Mouse (Mus musculus) CH12.LX (cell line): ENCODE measurements around the gene Klhl5. TPM values are rescaled to one million over a fixed set of nuclear protein-coding genes. Genes with fewer than 3 reads are reported as not detected.

Source experiments
- DNase-seq: peaks from one replicate; pipeline ENCODE4 v3.0.0-alpha.2; 2013; ENCODE audit errors: extremely low read depth
- H3K27ac ChIP-seq: 2 replicates; pipeline ENCODE4 v1.5.1; 2012; ENCODE audit warnings: low read depth, mild to moderate bottlenecking, control low read depth, moderate library complexity; ENCODE audit not compliant: insufficient read depth
- H3K27me3 ChIP-seq: replicated peaks from 2 replicates; pipeline ENCODE3; 2012; ENCODE audit warnings: inconsistent platforms
- H3K36me3 ChIP-seq, 2 experiments: replicated peaks in 1 of 2; 2 replicates each; pipeline versions ENCODE3 to v1.6.1; 2012; ENCODE audit warnings: inconsistent platforms in 1 of 2, low read length in 1 of 2, mild to moderate bottlenecking in 1 of 2, mixed read lengths in 1 of 2, moderate library complexity in 1 of 2; ENCODE audit not compliant: control insufficient read depth in 1 of 2, insufficient read depth in 1 of 2
- H3K4me1 ChIP-seq, 2 experiments: 2 replicates each; pipeline ENCODE4 v1.6.1; 2012; ENCODE audit warnings: inconsistent platforms in 1 of 2, moderate library complexity in 1 of 2; ENCODE audit not compliant: insufficient read depth in 2 of 2, control insufficient read depth in 1 of 2
- H3K4me2 ChIP-seq: 2 replicates; pipeline ENCODE4 v1.6.1; 2012; ENCODE audit warnings: low read depth, mild to moderate bottlenecking, control low read depth; ENCODE audit not compliant: poor library complexity, insufficient read depth, severe bottlenecking
- H3K4me3 ChIP-seq, 3 experiments: fragments of 150-350 bp in 1 of 3; sonication (generic) in 1 of 3; replicated peaks in 1 of 3; 2 replicates each; pipeline versions ENCODE3 to v1.5.1; 2011 to 2012; ENCODE audit warnings: low read depth in 2 of 3, low read length in 2 of 3, mild to moderate bottlenecking in 2 of 3, moderate library complexity in 2 of 3, control low read depth in 1 of 3, improper control_type of control experiment in 1 of 3, inconsistent platforms in 1 of 3, mixed read lengths in 1 of 3; ENCODE audit not compliant: poor library complexity in 1 of 3
- H3K79me2 ChIP-seq: replicated peaks from 2 replicates; pipeline ENCODE4 v1.6.1; 2012; ENCODE audit warnings: mild to moderate bottlenecking, moderate library complexity; ENCODE audit not compliant: control insufficient read depth, poor library complexity, insufficient read depth, severe bottlenecking; ENCODE audit errors: extremely low read depth
- H3K9ac ChIP-seq: 2 replicates; pipeline ENCODE4 v1.6.1; 2012; ENCODE audit warnings: low read depth, mild to moderate bottlenecking, control low read depth, moderate library complexity; ENCODE audit not compliant: insufficient read depth
- H3K9me3 ChIP-seq: replicated peaks from 2 replicates; pipeline ENCODE3; 2012; ENCODE audit warnings: low read length, inconsistent platforms, mixed read lengths
- BHLHE40 ChIP-seq: IDR thresholded peaks from 2 replicates; pipeline ENCODE4 v1.6.1; 2011; ENCODE audit warnings: mild to moderate bottlenecking, low read depth, low read length, improper control_type of control experiment
- CHD1 ChIP-seq: IDR thresholded peaks from 2 replicates; pipeline ENCODE4 v1.6.1; 2012; ENCODE audit warnings: low read depth, low read length, improper control_type of control experiment, inconsistent platforms
- CHD2 ChIP-seq: IDR thresholded peaks from 2 replicates; pipeline ENCODE4 v1.6.1; 2011; ENCODE audit warnings: low read length, improper control_type of control experiment
- CTCF ChIP-seq, 2 experiments: IDR thresholded peaks in 1 of 2; conservative IDR thresholded peaks in 1 of 2; 2 replicates each; pipeline ENCODE4 v1.5.1; 2011 to 2012; ENCODE audit warnings: low read depth in 2 of 2, low read length in 2 of 2, improper control_type of control experiment in 1 of 2, inconsistent platforms in 1 of 2, mild to moderate bottlenecking in 1 of 2, moderate library complexity in 1 of 2
- ETS1 ChIP-seq: conservative IDR thresholded peaks from 2 replicates; pipeline ENCODE4 v1.6.1; 2012; ENCODE audit warnings: low read depth, mild to moderate bottlenecking, inconsistent platforms, low read length, improper control_type of control experiment, moderate library complexity
- JUN ChIP-seq: IDR thresholded peaks from 2 replicates; pipeline ENCODE4 v1.6.1; 2011; ENCODE audit warnings: low read depth, mild to moderate bottlenecking, low read length, improper control_type of control experiment, moderate library complexity; ENCODE audit not compliant: insufficient read depth
- JUND ChIP-seq: conservative IDR thresholded peaks from 2 replicates; pipeline ENCODE4 v1.6.1; 2011; ENCODE audit warnings: low read depth, low read length, improper control_type of control experiment
- MAFK ChIP-seq: IDR thresholded peaks from 2 replicates; pipeline ENCODE4 v1.6.1; 2011; ENCODE audit warnings: low read length, improper control_type of control experiment; ENCODE audit not compliant: insufficient replicate concordance
- MEF2A ChIP-seq: IDR thresholded peaks from 2 replicates; pipeline ENCODE4 v1.6.1; 2014; ENCODE audit warnings: low read depth, mild to moderate bottlenecking, inconsistent platforms, low read length, improper control_type of control experiment, borderline replicate concordance
- MXI1 ChIP-seq: IDR thresholded peaks from 2 replicates; pipeline ENCODE4 v1.6.1; 2011; ENCODE audit warnings: mild to moderate bottlenecking, low read depth, low read length, improper control_type of control experiment
- MYC ChIP-seq: IDR thresholded peaks from 2 replicates; pipeline ENCODE4 v1.6.1; 2011; ENCODE audit warnings: low read depth, mild to moderate bottlenecking, improper control_type of control experiment, low read length
- NRF1 ChIP-seq: IDR thresholded peaks from 2 replicates; pipeline ENCODE4 v1.6.1; 2014; ENCODE audit warnings: low read depth, mild to moderate bottlenecking, inconsistent platforms, low read length, improper control_type of control experiment, moderate library complexity
- PAX5 ChIP-seq: IDR thresholded peaks from 2 replicates; pipeline ENCODE4 v1.6.1; 2012; ENCODE audit warnings: low read length, inconsistent platforms, mixed read lengths
- RAD21 ChIP-seq: IDR thresholded peaks from 2 replicates; pipeline ENCODE4 v1.6.1; 2011; ENCODE audit warnings: low read depth, mild to moderate bottlenecking, low read length, improper control_type of control experiment, moderate library complexity
- TBP ChIP-seq: conservative IDR thresholded peaks from 2 replicates; pipeline ENCODE4 v1.6.1; 2011; ENCODE audit warnings: low read depth, low read length, improper control_type of control experiment
- UBTF ChIP-seq: IDR thresholded peaks from 2 replicates; pipeline ENCODE4 v1.6.1; 2012; ENCODE audit warnings: low read depth, mild to moderate bottlenecking, inconsistent platforms, low read length, improper control_type of control experiment, moderate library complexity
- USF1 ChIP-seq: IDR thresholded peaks from 2 replicates; pipeline ENCODE4 v1.6.1; 2014; ENCODE audit warnings: low read depth, mild to moderate bottlenecking, inconsistent platforms, low read length, improper control_type of control experiment
- USF2 ChIP-seq: conservative IDR thresholded peaks from 2 replicates; pipeline ENCODE4 v1.6.1; 2011; ENCODE audit warnings: low read depth, low read length, improper control_type of control experiment
- ZC3H11A ChIP-seq: IDR thresholded peaks from 2 replicates; pipeline ENCODE4 v1.6.1; 2012; ENCODE audit warnings: low read depth, mild to moderate bottlenecking, inconsistent platforms, low read length, improper control_type of control experiment
- ZKSCAN1 ChIP-seq: IDR thresholded peaks from 2 replicates; pipeline ENCODE4 v1.6.1; 2012; ENCODE audit warnings: low read depth, inconsistent platforms, low read length, improper control_type of control experiment, borderline replicate concordance
- dilution Hi-C: fragments of 300-500 bp; cut with MboI; formaldehyde crosslinking; loops from 2 replicates; pipeline ENCODE4 v1.14.3; 2020; ENCODE audit warnings: low sequenced_read_pairs; ENCODE audit not compliant: extremely low pct_unique_long_range_greater_than_20kb, extremely low pct_ligation_motif_present
- in situ Hi-C: fragments of 300-500 bp; cut with MboI; formaldehyde crosslinking; loops from 3 replicates; pipeline ENCODE4 v1.14.3; 2019; ENCODE audit warnings: low sequenced_read_pairs, low pct_ligation_motif_present, low pct_unique_long_range_greater_than_20kb, mixed read lengths
- polyA plus RNA-seq: library from polyadenylated mRNA; unstranded; fragments of >175 nt; gene quantifications from 2 replicates; pipeline ENCODE4 v1.2.1, GENCODE M21; 2012; ENCODE audit warnings: low read depth; ENCODE audit not compliant: insufficient read length
- total RNA-seq, 2 experiments: library from RNA; depleted of rRNA; stranded (reverse); fragments of 300-350 nt in 1 of 2; fragments of >200 nt in 1 of 2; gene quantifications; 2 replicates each; pipeline ENCODE4 v1.2.3; 2012 to 2014

The Klhl5 gene
- total and polyA plus RNA-seq, 3 experiments, result 20.6 to 31.7 (median 23.2) TPM

DNA sequence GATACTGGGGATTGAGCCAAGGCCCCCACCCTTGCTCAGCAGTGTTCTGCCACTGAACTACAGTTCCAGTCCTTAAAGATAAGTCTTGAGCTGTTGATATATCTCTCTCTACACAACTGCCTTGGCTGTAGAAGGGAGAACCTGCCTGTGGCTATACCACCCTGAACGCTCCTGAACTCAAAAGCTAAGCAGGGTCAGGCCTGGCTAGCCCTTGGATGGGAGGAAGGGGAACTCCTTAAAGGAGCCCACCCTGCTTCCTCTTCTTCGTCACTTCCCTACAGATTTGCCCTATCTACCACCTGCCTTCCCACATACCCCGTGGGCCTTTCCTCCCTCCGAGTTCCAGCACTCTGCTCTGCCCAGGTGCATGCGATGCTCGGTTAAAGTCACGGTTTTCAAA lies 28.8 kb downstream of the Klhl5 start:
- DNase-seq, result no peak
- Histone ChIP-seq H3K4me1 (peaks cover 0 to 12% of the 10 kb centered on the region in 2 experiments; a peak in 2 of 4 replicates), H3K36me3 (peaks cover 0 to 14% of the 10 kb centered on the region in 2 experiments), H3K27me3 (no peaks in the 10 kb centered on the region), H3K79me2 (no peaks in the 10 kb centered on the region), H3K9me3 (no peaks in the 10 kb centered on the region), H3K4me3 (no peak overlapping the region), H3K4me2 (no peak overlapping the region), H3K27ac (no peak overlapping the region), H3K9ac (no peak overlapping the region)
- in situ Hi-C loops (no loop called here), dilution Hi-C loops (no loop called here)
- TF ChIP-seq CHD2, result no peak
- TF ChIP-seq MXI1, result no peak
- no peak for TF ChIP-seq TBP
- TF ChIP-seq USF2, result no peak
- TF ChIP-seq ZKSCAN1, result no peak
- no peak for TF ChIP-seq CHD1
- TF ChIP-seq MAFK, result no peak
- TF ChIP-seq NRF1, result no peak
- TF ChIP-seq BHLHE40, result no peak
- TF ChIP-seq PAX5, result no peak
- no peak for TF ChIP-seq CTCF (conservative IDR thresholded peaks at IDR 0.05 in 1 of 2, IDR thresholded peaks at IDR 0.05 in 1 of 2; ENCODE audit: low read depth in 2 of 2, low read length in 2 of 2)
- no peak for TF ChIP-seq UBTF
- TF ChIP-seq ZC3H11A, result no peak
- TF ChIP-seq ETS1, result no peak
- TF ChIP-seq JUND, result no peak
- TF ChIP-seq USF1, result no peak
- no peak for TF ChIP-seq MYC
- no peak for TF ChIP-seq MEF2A

DNA sequence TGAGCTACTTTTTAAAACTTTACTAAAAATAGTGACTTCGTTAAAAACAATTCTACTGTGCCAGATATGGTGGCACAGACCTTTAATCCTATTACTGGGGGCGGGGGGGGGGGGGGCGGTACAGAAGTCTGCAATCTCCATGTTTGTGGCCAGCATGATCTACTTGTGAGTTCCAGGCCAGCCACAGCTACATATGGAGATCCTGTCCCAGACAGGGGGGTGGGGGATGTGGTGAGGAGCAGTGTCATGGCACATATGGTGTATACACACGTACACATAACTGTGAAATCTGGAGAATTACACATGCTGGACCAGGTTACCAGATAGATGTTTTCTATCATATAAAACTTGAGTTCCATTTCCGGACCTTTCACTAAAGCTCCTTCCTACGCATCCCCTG lies 29.7 kb downstream of the Klhl5 start:
- H3K27me3 ChIP-seq, result no peaks in the 10 kb centered on the region
- peaks cover 0 to 12% of the 10 kb centered on the region in 2 experiments; a peak in 2 of 4 replicates for H3K4me1 ChIP-seq
- H3K36me3 ChIP-seq, result peaks cover 0 to 18% of the 10 kb centered on the region in 2 experiments
- H3K9me3 ChIP-seq, result no peaks in the 10 kb centered on the region
- DNase-seq, result no peak
- no peak overlapping the region for H3K27ac ChIP-seq
- TF ChIP-seq MXI1, result no peak
- TF ChIP-seq PAX5, result no peak
- no peak for TF ChIP-seq JUN
- TF ChIP-seq CHD2, result no peak
- TF ChIP-seq CTCF (conservative IDR thresholded peaks at IDR 0.05 in 1 of 2, IDR thresholded peaks at IDR 0.05 in 1 of 2; ENCODE audit: low read depth in 2 of 2, low read length in 2 of 2), result no peak
- no peak for TF ChIP-seq RAD21
- no peak overlapping the region for H3K4me3 ChIP-seq
- no peaks in the 10 kb centered on the region for H3K79me2 ChIP-seq
- H3K9ac ChIP-seq, result no peak overlapping the region
- in situ Hi-C loops (no loop called here), dilution Hi-C loops (no loop called here)
- H3K4me2 ChIP-seq, result no peak overlapping the region
